Mouse (Mus musculus) gastrocnemius, postnatal 10 days (tissue): ENCODE measurements around the gene Mrpl48. TPM values are rescaled to one million over a fixed set of nuclear protein-coding genes. Genes with fewer than 3 reads are reported as not detected.
A peak's percentile ranks its signal among the peaks of the same experiment; 100 is the strongest.
"Not testable (repeated sequence)": the region's sequence is repeated elsewhere in the genome, so short reads cannot be mapped to it uniquely, and the experiment has no call there.

Experiments used
- DNase-seq: peaks from one replicate; pipeline ENCODE4 v3.0.0; 2021; ENCODE audit warnings: mixed read lengths
- total RNA-seq, 2 experiments: library from RNA; stranded (reverse); gene quantifications; 2 replicates each; pipeline ENCODE4 v1.2.3; 2021

Gene Mrpl48
- total RNA-seq, 2 experiments from 2014 or later = 79.2 to 87.0 TPM

GRCm38 (mm10) chr7:100589816-100590215 lies 18.3 kb downstream of the Mrpl48 start:
- no peak for DNase-seq

DNA sequence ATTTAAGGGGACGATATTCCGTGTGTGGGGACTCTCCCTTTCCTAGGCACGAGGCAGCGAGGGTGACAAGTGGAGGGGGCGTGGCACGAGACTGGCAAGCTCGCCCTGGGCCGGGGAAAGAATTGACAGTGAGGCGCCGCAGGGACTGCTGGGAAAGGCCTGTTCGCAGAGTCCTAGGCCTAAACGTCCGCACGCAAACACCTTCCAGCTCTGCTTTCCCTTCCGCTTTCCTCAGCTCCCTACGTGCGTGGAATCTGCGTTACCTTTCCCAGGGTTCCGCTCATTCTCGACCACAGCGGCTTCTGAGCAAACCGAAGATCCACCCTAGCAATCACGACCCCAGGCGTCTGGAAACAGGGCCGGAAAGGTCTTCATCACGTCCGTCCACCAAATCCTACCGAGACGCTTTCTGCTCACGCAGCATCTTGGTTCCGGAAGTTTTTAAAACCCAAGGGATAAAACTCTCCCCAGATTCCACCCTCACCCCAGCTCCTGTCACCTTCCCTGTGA lies 25.3 kb downstream of the Mrpl48 start:
- DNase-seq = peak; percentile 87

GRCm38 (mm10) chr7:100582235-100582634 lies 25.9 kb downstream of the Mrpl48 start:
- DNase-seq = no peak

- no peak for DNase-seq
Observed at GRCm38 (mm10) chr7:100578794-100579193, 29.3 kb downstream of the Mrpl48 start.

DNA sequence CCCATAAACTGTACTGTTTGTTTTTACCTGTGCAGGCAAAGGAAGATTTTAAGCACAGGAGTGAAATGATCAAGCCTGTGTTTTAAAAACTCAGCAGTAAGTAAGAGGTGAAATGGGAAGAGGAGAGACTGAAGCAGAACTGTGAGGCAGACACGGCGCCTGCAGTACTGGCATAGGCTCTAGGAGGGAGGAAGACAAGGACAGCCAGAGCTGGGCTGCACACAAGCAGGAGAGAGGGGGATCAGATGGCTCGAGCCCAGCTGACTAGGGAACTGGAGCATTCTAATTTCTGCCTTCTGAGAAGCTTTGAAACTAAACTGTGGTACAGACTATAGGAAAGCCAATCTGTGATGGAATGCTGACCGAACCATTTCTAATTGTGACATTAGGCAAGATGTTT lies 35.4 kb downstream of the Mrpl48 start:
- no peak for DNase-seq

GRCm38 (mm10) chr7:100572061-100572460 lies 36.0 kb downstream of the Mrpl48 start:
- DNase-seq = no peak

GRCm38 (mm10) chr7:100570930-100571715 lies 37.0 kb downstream of the Mrpl48 start:
- DNase-seq = no peak

DNA sequence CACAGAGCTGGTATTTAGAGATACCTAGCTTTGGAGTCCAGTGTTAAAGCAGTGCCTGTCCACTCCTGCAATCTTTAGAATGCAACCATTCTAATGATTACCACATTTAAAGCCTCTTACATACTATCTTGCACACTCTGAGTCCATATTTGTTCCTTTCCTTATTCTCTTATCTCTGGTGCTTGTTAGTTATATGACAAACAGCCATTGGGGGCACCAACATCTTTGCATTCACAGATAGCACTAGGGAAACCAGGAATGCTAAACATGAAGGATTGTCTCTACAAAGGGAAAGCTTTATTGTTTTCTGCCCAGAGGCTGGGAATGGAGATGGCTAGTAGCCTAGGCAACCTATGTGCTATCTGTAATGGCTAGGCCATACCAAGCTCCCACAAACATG lies 38.2 kb downstream of the Mrpl48 start:
- DNase-seq = no peak

DNA sequence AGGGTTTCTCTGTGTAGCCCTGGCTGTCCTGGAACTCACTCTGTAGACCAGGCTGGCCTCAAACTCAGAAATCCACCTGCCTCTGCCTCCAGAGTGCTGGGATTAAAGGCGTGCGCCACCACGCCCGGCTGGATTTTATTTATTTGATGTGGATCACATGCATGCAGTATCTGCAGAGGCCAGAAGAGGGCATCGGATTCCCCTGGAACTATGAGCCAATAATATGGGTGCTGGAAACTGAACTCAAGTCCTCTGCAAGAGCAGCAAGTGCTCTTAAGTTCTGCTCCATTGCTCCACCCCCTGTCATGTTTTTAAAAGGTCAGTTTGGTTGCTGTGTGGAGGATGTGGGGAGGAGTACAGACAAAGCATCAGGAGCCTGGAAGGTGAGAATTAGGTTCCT lies 40.9 kb downstream of the Mrpl48 start:
- not testable (repeated sequence) for DNase-seq

GRCm38 (mm10) chr7:100561861-100562587 lies 46.1 kb downstream of the Mrpl48 start:
- DNase-seq = no peak

GRCm38 (mm10) chr7:100559331-100559730 lies 48.8 kb downstream of the Mrpl48 start:
- no peak for DNase-seq

GRCm38 (mm10) chr7:100557241-100557640 lies 50.9 kb downstream of the Mrpl48 start:
- DNase-seq = no peak

DNA sequence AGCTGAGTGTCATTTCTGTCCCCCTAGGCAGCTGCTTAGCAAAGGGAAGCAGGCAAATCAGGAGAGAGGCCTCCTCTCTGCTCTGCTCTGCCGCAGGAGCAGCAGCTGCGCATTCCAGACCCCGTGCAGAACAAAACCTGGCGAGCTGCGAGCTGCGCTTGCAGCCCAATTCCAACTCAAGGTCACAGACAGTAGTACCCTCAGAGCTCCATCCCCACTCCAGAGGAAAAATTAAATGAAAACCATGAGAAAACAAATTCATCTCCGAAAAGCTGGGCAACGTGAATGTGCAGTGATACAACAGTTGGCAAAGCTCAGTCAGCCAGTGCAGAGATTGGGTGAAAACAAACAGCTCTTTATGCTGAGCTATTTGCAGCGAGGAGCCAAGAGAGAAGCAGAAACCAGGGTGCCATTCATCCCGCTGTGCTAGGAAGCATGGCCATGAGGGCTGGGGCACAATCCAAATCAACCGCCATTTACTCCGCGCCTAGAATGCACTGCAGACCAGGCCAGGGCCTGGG lies 52.6 kb downstream of the Mrpl48 start:
- DNase-seq = peak; percentile 26

DNA sequence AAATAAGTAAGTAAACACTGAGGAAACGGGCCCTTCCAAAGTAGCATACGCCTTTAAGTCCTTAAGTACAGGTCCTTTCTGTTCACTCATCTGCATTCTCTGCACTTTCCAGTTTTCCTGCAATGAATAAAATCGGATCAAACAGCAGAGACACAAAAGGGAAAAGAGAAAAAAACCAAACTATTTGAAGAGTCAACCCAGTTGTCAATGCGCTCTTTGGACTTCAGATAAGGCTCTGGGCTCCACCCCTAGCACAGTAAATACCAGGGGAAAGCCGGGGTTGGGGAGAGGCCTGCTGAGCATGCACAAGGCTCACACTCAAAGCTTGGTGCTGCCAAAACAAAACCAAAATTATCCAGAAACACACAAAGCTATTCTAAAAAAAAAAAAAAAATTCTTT lies 53.2 kb downstream of the Mrpl48 start:
- DNase-seq = no peak

DNA sequence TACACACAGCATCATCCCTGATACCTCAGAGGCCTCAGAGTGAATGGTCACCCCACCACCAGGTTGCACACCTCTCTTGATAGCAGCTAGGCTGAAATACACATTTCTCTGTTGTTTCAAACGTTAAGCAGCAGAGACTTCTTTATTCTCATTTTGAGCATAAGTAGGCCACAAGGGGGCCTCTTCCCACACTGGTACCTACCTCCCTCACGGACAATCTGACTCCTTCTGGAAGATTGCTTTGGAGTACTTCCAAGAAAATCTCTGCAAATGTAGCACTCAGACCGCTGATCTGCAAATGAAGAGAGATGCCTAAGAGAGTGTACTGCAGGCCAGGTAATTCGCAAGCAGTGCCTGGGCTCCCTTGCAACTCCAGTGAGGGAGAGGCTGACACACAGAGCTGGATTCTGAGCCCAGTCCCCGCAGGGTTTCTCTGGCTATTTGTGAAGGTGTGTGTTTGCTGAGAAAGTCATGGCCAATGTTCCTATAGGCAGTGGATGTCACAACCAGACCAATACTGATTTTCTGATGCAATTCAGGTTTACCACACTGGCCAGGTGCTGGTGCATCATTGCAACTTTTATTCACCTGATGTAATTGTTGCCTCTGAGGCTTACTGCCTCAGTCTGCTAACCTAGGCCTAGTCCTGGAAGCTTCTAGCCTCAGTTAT lies 57.6 kb downstream of the Mrpl48 start:
- DNase-seq = peak; percentile 19

- no peak for DNase-seq
Observed at GRCm38 (mm10) chr7:100549796-100550195, 58.3 kb downstream of the Mrpl48 start.

DNA sequence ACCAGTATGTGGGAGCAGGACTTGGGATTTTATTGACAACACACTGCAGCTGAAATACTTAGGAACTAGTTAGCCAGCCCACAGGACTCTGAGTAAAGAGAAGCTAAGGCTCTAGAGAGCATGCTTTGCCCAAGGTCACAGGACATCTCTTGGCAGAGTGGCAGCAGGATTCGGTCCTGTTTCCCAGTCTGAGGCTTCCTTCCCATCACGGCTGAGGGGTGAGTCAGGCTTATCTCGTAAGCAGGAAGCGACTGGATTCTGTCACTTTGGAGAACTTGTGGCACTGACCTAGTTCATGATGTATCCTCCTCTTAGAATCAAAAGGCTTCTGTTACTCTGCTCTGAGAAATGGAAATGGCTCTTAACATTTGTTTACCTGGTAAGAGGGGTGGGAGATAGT lies 60.5 kb downstream of the Mrpl48 start:
- no peak for DNase-seq

DNA sequence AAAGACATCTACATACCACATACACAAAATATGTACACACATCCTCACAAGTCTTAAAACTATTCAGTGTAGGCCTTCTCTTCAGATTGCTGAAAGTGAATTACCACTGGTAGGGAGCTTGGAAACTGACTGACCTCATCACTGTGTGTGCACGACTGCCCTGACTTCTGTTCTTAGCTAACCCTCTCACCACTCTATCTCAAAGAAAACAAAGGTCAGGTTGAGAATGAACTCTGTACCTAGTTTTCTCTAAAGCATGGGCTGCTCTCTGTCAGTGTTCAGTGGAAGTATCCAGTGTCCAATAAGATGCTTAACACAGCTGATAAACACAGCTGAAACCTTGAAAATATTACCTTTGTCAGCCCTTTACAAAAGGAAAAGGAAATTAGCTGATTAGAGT lies 63.7 kb downstream of the Mrpl48 start:
- no peak for DNase-seq

GRCm38 (mm10) chr7:100539516-100539915 lies 68.6 kb downstream of the Mrpl48 start:
- no peak for DNase-seq

DNA sequence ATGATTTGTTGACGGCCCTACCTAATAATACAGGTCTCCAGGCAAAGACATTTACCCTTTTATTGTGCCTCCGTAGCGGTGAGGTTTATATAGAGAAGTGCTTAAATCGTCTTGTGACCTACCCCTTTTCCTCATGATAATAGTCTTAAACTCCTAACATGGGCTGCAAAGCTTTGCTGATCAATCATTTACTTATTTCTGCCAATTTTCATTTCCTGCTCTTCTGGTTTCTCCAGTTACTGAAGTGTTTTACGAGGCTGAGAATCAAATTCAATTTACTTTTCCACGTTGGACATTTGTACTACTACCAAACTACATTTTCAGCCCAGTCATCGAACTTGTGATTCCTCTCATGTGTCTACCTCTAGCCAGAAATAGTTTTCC lies 70.6 kb downstream of the Mrpl48 start:
- no peak for DNase-seq

DNA sequence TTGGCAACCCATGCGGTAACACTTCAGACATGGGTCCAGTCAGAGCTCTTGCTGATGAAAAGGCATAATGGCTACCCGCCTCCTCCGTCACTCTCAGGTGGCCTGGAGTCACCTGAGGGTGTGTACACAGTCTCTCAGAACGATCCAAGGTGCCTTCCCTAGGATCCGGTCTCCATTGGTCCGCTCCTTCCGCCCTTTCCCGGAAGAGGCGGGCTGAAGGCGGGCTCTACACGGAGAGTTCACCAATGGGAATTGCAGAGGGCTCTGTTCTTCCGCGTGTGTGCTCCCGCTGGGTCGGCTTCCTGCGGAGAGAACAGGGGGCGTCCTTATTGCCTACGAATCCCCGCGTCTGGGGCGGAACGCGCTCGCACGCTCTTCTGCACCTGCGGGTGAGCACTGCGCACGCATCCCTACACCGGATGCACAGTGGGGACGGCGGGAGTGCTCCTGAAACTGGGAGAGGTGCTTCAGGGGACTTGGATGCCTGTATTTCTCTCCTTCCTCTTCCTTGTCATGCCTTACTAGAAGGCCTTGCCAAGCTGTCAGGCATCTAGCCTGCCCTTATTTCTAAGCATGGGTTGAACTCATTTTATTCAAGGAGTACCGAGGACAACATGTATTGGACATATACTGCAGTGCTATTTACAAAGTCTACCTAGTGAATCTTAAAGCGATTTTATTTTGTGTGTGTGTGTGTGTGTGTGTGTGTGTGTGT lies 71.1 kb downstream of the Mrpl48 start, which contains the start of gene Coa4:
Coa4 (plus strand) TSS at position 268 of the 715 bp plus-strand sequence.
- DNase-seq = peak; percentile 76

DNA sequence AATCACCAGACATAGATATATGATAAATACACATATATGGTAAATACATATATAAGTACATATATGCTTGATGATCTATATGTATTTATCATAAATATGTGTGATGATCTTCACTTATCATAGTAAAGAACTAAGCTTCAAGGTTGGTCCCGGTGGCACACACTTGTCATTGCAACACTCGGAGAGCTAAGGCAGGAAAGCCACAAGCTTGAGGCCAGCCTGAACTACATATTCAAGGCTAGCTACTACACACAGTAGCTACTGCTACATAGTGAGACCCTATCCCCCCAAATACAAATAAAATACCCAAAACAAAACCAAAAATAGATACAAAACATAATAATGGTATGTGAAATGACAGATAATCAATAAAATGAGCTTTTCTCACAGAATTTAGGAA lies 72.3 kb downstream of the Mrpl48 start:
- no peak for DNase-seq
